Mouse (Mus musculus): ENCODE measurements around the gene Btnl2.

DNA sequence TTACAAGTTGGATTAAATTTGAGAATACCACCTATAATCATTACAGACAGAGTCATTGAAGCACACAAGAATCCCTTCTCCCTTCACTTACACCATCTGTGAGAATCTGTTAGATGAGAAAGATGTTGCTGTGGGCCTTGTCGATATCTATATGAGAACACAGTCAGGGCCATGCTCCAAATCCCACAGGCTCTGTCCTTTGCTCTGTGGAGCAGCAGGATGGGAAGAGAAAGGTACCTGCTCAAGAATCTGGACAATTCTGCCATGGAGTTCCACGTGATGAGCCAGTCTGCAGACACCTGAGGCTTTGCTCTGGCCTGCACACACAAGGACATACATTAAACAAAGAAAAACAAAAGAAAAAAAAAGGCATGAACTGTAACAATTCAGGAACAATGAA lies 37.9 kb upstream of the Btnl2 start:
- no peak for TF ChIP-seq POLR2A (IDR thresholded peaks at IDR 0.05; ENCODE audit: extremely low read depth, insufficient read depth, low read length)
- TF ChIP-seq CTCF (IDR thresholded peaks at IDR 0.05; ENCODE audit: extremely low read depth, insufficient read depth, low read length): no peak

Data from cortical plate, adult 2 months (tissue).